Mouse (Mus musculus) small intestine, adult 2 months (tissue): ENCODE results near the gene Pigc.

Experiments used
- CTCF ChIP-seq: fragments of 200-500 bp; IDR thresholded peaks from 2 replicates; pipeline ENCODE4 v1.5.1; 2012; ENCODE audit warnings: low read depth, mild to moderate bottlenecking, control low read depth, inconsistent platforms, low read length, moderate library complexity, mixed read lengths; ENCODE audit not compliant: insufficient replicate concordance, insufficient read length; ENCODE audit errors: extremely low read depth
- POLR2A ChIP-seq: fragments of 200-500 bp; IDR thresholded peaks from 2 replicates; pipeline ENCODE4 v1.6.1; 2012; ENCODE audit warnings: low read depth, mild to moderate bottlenecking, control low read depth, inconsistent platforms, low read length, moderate library complexity

DNA sequence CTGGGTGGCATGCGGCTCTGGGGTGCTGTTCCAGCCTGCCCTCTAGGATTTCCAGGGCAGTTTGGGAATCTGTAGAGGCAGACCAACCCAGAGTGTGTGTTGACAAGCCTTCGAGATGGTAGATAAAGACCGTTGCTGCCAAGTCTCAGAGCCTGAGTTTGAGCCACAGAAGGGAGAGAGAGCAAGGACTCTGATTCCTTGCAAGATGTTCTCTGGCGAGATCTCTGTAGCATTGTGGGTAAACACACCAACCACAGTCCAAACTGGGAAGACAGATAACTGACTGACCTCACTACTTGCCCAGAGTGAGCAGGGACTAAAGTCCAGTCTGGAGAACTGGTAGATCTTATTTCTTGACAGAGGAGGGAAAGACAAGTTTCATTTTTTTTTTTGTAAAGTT, 44.6 kb downstream of the Pigc start:
- no peak for TF ChIP-seq POLR2A
- no peak for TF ChIP-seq CTCF
